ENCODE assay signal across 22 mouse cellular contexts in the genomic region with DNA sequence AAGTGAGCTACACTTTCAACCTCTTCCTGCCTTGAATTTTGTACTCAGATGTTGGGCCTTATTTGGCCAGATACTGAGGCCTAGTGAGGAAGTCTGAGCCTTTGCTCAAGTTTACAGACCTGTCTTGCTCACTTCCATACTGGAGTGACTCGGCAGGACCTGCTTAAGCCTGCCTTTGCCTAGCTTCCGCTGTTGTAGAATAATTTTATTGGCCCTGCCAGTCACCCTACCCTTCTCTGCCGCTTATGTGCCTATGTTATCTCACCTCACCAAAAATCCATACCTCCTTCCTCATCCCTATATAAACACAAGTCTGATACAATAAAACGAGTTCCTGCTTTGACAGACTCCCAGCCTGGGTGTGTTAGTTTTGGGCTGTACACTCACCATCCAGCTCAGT.
A peak's percentile ranks its signal among the peaks of the same experiment; 100 is the strongest.
DNase-seq lines count a peak whose midpoint lies in the region; ATAC-seq and TF ChIP-seq lines count a peak whose summit lies in the region.
"Had no signal": no experiment of that assay in that cellular context is flagged by ENCODE, and none has a peak within 500 bp of the region (broad histone marks: within the 10 kb centered on the region; RNA-seq: fewer than 3 reads in every experiment).

No protein-coding gene starts in this region.

- no peaks in the 10 kb centered on the region for H3K36me3 ChIP-seq in intestine, embryonic 15.5 days
- H3K36me3 ChIP-seq in intestine, postnatal 0 days (ENCODE audit: control insufficient read depth, insufficient read depth) = no peaks in the 10 kb centered on the region
- H3K36me3 ChIP-seq in stomach, embryonic 16.5 days (ENCODE audit: control insufficient read depth, insufficient read depth, low read length) = no peaks in the 10 kb centered on the region
- H3K36me3 ChIP-seq: embryonic facial prominence, embryonic 10.5 days; embryonic facial prominence, embryonic 12.5 days; forebrain, embryonic 10.5 days; forebrain, embryonic 12.5 days had no signal

- ATAC-seq in intestine, embryonic 15.5 days = peak; percentile 46
- peak; percentile 43; the same call in 1 of the 2 replicates for ATAC-seq in intestine, postnatal 0 days
- peak; percentile 25; the same call in 1 of the 2 replicates for ATAC-seq in stomach, embryonic 16.5 days (ENCODE audit: insufficient read depth, low FRiP score)
- no peak for ATAC-seq in activated CD4-positive, CD25-positive, alpha-beta regulatory T cell, adult 4 months
- no peak for ATAC-seq in erythroblast, adult 5-6 weeks (replicated peaks; ENCODE audit: low FRiP score, poor library complexity, severe bottlenecking)
- ATAC-seq: forebrain, embryonic 14.5 days; forebrain, embryonic 16.5 days had no signal

- no peak overlapping the region for H3K9ac ChIP-seq in intestine, embryonic 15.5 days
- H3K9ac ChIP-seq in intestine, postnatal 0 days (ENCODE audit: low read depth, low read length) = no peak overlapping the region
- no peak overlapping the region for H3K9ac ChIP-seq in stomach, embryonic 16.5 days (ENCODE audit: low read length)
- H3K9ac ChIP-seq: embryonic facial prominence, embryonic 12.5 days; forebrain, embryonic 12.5 days had no signal

- no peaks in the 10 kb centered on the region for H3K27me3 ChIP-seq in intestine, embryonic 15.5 days (replicated peaks)
- H3K27me3 ChIP-seq in intestine, postnatal 0 days (replicated peaks; ENCODE audit: control insufficient read depth, insufficient read depth, low read length) = no peaks in the 10 kb centered on the region
- no peaks in the 10 kb centered on the region for H3K27me3 ChIP-seq in stomach, embryonic 16.5 days (ENCODE audit: control insufficient read depth, insufficient read depth, low read length)
- H3K27me3 ChIP-seq: embryonic facial prominence, embryonic 12.5 days; forebrain, embryonic 12.5 days had no signal

- no peaks in the 10 kb centered on the region for H3K9me3 ChIP-seq in intestine, embryonic 15.5 days
- H3K9me3 ChIP-seq in intestine, postnatal 0 days (ENCODE audit: control insufficient read depth) = peaks cover 6% of the 10 kb centered on the region
- peaks cover 8% of the 10 kb centered on the region; the same call in 1 of the 2 replicates for H3K9me3 ChIP-seq in stomach, embryonic 16.5 days (replicated peaks; ENCODE audit: control insufficient read depth, low read length)

- no peak for DNase-seq in urinary bladder, adult 2 months (ENCODE audit: low spot score)
- DNase-seq in layer of hippocampus, adult 18-20 months (ENCODE audit: low spot score in 2 of 2) = no peak
- DNase-seq: adrenal gland, adult 8-10 months; adrenal gland, postnatal 14 days; adrenal gland, postnatal 36 days; cerebellum, adult 11-12 months; cerebellum, adult 2 months; cerebellum, adult 9-10 months; cerebellum, postnatal 10 days; cerebellum, postnatal 25 days had no signal

- H3K4me3 ChIP-seq in intestine, embryonic 15.5 days (replicated peaks) = no peak overlapping the region
- H3K4me3 ChIP-seq in intestine, postnatal 0 days (ENCODE audit: low read depth, low read length) = no peak overlapping the region
- H3K4me3 ChIP-seq in stomach, embryonic 16.5 days (replicated peaks; ENCODE audit: low read length) = no peak overlapping the region
- H3K4me3 ChIP-seq: embryonic facial prominence, embryonic 10.5 days; embryonic facial prominence, embryonic 12.5 days; erythroblast, embryonic 14.5 days; forebrain, embryonic 10.5 days; forebrain, embryonic 12.5 days had no signal

- H3K4me2 ChIP-seq in intestine, embryonic 15.5 days (replicated peaks) = no peak overlapping the region
- no peak overlapping the region for H3K4me2 ChIP-seq in intestine, postnatal 0 days (replicated peaks; ENCODE audit: low read depth)
- no peak overlapping the region for H3K4me2 ChIP-seq in stomach, embryonic 16.5 days (ENCODE audit: low read depth, low read length)
- H3K4me2 ChIP-seq: embryonic facial prominence, embryonic 12.5 days; forebrain, embryonic 12.5 days had no signal

- no peaks in the 10 kb centered on the region for H3K4me1 ChIP-seq in intestine, embryonic 15.5 days (replicated peaks)
- H3K4me1 ChIP-seq in intestine, postnatal 0 days (replicated peaks; ENCODE audit: control insufficient read depth, insufficient read depth, low read length) = no peaks in the 10 kb centered on the region
- H3K4me1 ChIP-seq in stomach, embryonic 16.5 days (ENCODE audit: control insufficient read depth, insufficient read depth, low read length) = 0 out of 2 replicates have a peak, but pooled peaks cover 2% of the 10 kb centered on the region
- H3K4me1 ChIP-seq: embryonic facial prominence, embryonic 10.5 days; embryonic facial prominence, embryonic 12.5 days; forebrain, embryonic 10.5 days; forebrain, embryonic 12.5 days had no signal

- TF ChIP-seq CTCF in intestine, postnatal 0 days (IDR thresholded peaks at IDR 0.05; ENCODE audit: low read depth) = no peak

- no peak overlapping the region for H3K27ac ChIP-seq in intestine, embryonic 15.5 days
- no peak overlapping the region for H3K27ac ChIP-seq in intestine, postnatal 0 days (ENCODE audit: low read depth, low read length)
- no peak overlapping the region for H3K27ac ChIP-seq in stomach, embryonic 16.5 days (ENCODE audit: low read length)
- H3K27ac ChIP-seq: embryonic facial prominence, embryonic 10.5 days; embryonic facial prominence, embryonic 12.5 days; forebrain, embryonic 10.5 days; forebrain, embryonic 12.5 days had no signal

- 54% methylated on average over 4 of the region's 4 CpGs for WGBS in intestine, embryonic 15.5 days
- WGBS in intestine, postnatal 0 days = 42% methylated on average over 4 of the region's 4 CpGs
- 55% methylated on average over 4 of the region's 4 CpGs for WGBS in stomach, embryonic 16.5 days

Comparison
In these comparisons a context has a peak if more than half of its experiments do, and no peak if none do; other contexts are left out.
1. ATAC-seq: peak in intestine, embryonic 15.5 days (single experiment), intestine, postnatal 0 days (single experiment) and stomach, embryonic 16.5 days (single experiment); none in activated CD4-positive, CD25-positive, alpha-beta regulatory T cell, adult 4 months (single experiment) and erythroblast, adult 5-6 weeks (single experiment).